Mouse (Mus musculus): ENCODE data around the gene Tapbpl. TPM values are rescaled to one million over a fixed set of nuclear protein-coding genes. Genes with fewer than 3 reads are reported as not detected.

Tapbpl gene
- 2.5 and 4.3 TPM in 2 replicates for total RNA-seq (2014; rRNA removed)
- 3.7 and 6.9 TPM in 2 replicates for polyA plus RNA-seq (2015; fragmentation: Nextera tagmentation; extraction: Ambion mirVana)

DNA sequence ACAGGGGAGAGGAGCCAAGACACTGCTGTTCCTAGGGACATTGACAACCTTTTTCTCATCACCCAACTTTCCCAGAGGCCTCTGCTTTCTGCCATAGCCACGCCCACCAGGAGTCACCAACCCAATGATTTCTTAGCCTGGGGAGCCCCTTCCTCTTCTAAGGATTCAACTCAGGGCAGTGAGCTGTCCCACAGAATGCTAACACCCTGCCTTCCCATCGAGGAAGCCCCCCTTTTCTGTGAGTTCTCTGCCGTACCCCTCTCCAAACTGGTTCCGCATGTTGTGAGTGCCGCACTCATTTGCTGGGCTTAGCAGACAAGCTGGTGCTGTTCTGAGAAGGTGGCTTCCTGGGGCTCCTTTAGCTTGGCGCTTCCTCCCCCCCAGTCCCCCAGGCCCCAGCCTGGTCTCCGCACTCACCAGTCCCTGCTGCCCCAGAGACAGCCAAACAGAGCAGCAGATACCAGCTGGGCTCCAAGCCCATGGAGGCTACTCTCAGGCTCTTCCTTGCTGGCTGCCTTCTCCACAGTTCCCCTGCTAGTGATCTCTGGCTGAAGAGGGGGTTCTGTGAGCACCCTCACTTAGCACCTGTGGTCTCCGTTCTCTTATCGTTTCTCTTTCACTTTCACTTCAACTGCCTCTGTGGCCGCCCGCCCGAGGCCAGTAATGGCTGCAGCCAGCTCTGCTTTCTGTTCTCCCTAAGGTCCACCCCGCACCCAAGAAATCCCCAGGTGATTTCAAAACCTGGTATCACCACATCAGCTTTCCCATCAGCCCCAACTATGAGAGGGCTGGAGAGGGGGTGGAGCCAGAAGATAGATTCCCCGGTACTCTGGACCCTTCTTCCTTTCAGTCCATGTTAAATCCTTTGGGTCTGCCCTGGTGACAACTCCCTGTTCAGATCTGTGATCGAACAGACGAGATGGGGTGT lies at the start of gene Tapbpl:
TSS of gene Tapbpl (minus strand) at position 744 of the 928 bp plus-strand sequence.
- Histone ChIP-seq H3K36me3 (ENCODE audit: insufficient read depth) (no peaks in the 10 kb centered on the region), H3K4me2 (ENCODE audit: low read depth) (peak within 1 kb of the TSS; percentile 74), H3K4me3 (ENCODE audit: low read depth, low read length) (peak within 1 kb of the TSS; percentile 39), H3K9me3 (ENCODE audit: low read length) (no peaks in the 10 kb centered on the region), H3K27me3 (ENCODE audit: insufficient read depth, low read length) (no peaks in the 10 kb centered on the region), H3K9ac (peak within 1 kb of the TSS; percentile 61), H3K27ac (ENCODE audit: low read depth, low read length) (peak within 1 kb of the TSS; percentile 51), H3K4me1 (ENCODE audit: insufficient read depth) (peaks cover 9% of the 10 kb centered on the region; the same call in 1 of the 2 replicates)
- TF ChIP-seq CTCF (IDR thresholded peaks at IDR 0.05; ENCODE audit: low read depth), result no peak
- DNase-seq (peak; percentile 66), ATAC-seq (peak; percentile 90)
- 13% methylated on average over 16 of the region's 16 CpGs for WGBS

DNA sequence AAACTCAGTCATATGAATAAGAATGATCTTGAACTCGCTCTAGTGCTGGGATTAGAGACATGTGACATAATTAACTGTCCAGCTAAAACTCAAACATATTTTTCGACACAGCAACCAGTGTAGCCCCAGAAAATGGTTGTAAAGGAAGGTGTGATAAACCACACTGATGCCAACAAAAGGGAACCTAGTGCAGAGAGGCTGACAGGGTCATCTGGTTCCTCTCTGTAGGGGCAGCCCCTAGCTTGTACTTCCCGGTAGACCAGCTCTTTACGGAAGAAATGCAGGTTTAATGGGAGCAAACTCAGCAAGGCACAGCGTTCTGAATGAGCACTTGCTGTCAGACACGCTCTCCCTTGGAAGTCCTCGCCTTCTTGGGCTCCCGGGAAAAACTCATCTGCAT lies 48.1 kb upstream of the Tapbpl start:
- no peak for DNase-seq
- Histone ChIP-seq H3K36me3 (ENCODE audit: insufficient read depth) (no peaks in the 10 kb centered on the region), H3K27ac (ENCODE audit: low read depth, low read length) (no peak overlapping the region), H3K4me1 (ENCODE audit: insufficient read depth) (no peaks in the 10 kb centered on the region), H3K4me2 (ENCODE audit: low read depth) (no peak overlapping the region), H3K9me3 (ENCODE audit: low read length) (no peaks in the 10 kb centered on the region), H3K4me3 (ENCODE audit: low read depth, low read length) (no peak overlapping the region), H3K27me3 (ENCODE audit: insufficient read depth, low read length) (no peaks in the 10 kb centered on the region), H3K9ac (no peak overlapping the region)
- 62% methylated on average over 8 of the region's 8 CpGs for WGBS
- no peak for ATAC-seq
- no peak for TF ChIP-seq CTCF (IDR thresholded peaks at IDR 0.05; ENCODE audit: low read depth)

DNA sequence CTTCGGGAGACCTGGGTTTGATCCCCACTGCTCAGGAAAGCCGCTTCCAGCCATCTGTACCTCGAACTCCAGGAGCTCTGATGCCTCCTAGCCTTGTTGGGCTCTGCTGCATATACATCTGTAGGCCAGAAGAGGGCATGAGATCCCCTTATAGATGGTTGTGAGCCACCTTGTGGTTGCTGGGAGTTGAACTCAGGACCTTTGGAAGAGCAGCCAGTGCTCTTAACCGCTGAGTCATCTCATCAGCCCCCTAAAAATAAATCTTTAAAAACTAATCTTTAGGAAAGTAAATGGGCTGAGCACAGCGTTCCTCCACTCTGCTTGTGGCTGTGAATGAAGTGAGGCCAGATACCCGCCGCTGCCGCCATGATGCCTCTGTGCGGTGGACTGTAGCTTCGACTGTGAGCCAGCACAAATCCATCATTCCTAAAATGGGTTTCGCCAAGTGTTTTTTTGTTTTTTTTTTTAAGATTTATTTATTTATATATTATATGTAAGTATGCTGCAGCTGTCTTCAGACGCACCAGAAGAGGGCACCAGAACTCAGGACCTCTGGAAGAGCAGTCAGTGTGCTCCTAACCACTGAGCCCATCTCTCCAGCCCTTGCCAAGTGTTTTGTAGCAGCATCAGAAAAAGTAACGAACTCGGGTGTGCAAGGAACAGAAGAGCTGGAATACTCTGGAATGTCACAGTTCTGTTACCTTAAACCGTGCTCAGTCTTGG lies 43.3 kb upstream of the Tapbpl start:
- Histone ChIP-seq H3K4me1 (ENCODE audit: insufficient read depth) (no peaks in the 10 kb centered on the region), H3K4me3 (ENCODE audit: low read depth, low read length) (no peak overlapping the region), H3K9ac (no peak overlapping the region), H3K27me3 (ENCODE audit: insufficient read depth, low read length) (no peaks in the 10 kb centered on the region), H3K36me3 (ENCODE audit: insufficient read depth) (no peaks in the 10 kb centered on the region), H3K4me2 (ENCODE audit: low read depth) (no peak overlapping the region), H3K27ac (ENCODE audit: low read depth, low read length) (no peak overlapping the region), H3K9me3 (ENCODE audit: low read length) (no peaks in the 10 kb centered on the region)
- ATAC-seq (no peak), DNase-seq (peak; percentile 52)
- peak; percentile 65 for TF ChIP-seq CTCF (IDR thresholded peaks at IDR 0.05; ENCODE audit: low read depth)
- 57% methylated on average over 15 of the region's 15 CpGs for WGBS

DNA sequence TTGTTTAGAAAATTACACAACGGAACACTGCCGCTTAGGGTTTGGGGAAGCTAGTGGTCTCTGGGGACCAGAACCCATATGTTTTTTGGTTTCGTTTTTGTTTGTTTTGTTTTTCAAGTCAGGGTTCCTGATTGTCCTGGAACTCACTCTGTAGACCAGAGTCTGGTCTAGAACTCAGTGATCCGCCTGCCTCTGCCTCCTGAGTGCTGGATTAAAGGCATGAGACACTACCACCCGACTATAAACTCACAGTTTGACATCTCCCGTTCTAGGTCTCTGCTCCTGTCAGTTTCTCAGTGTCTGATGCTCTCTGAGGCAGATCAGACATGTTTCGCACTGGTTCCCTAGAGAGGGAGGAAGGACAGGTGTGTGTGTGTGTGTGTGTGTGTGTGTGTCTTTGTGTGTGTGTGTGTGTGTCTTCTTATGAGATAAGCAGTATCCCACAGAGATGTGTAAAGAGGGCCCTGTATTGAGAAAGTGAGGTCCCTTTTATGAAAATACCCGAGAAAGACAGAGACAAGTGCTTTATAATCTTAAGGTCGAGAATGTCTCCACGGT lies 40.6 kb upstream of the Tapbpl start:
- no peak for TF ChIP-seq CTCF (IDR thresholded peaks at IDR 0.05; ENCODE audit: low read depth)
- Histone ChIP-seq H3K27ac (ENCODE audit: low read depth, low read length) (no peak overlapping the region), H3K27me3 (ENCODE audit: insufficient read depth, low read length) (no peaks in the 10 kb centered on the region), H3K36me3 (ENCODE audit: insufficient read depth) (no peaks in the 10 kb centered on the region), H3K9me3 (ENCODE audit: low read length) (no peaks in the 10 kb centered on the region), H3K4me1 (ENCODE audit: insufficient read depth) (no peaks in the 10 kb centered on the region), H3K4me2 (ENCODE audit: low read depth) (no peak overlapping the region), H3K4me3 (ENCODE audit: low read depth, low read length) (no peak overlapping the region), H3K9ac (no peak overlapping the region)
- ATAC-seq (no peak), DNase-seq (no peak)
- WGBS, result 75% methylated on average over 10 of the region's 10 CpGs

DNA sequence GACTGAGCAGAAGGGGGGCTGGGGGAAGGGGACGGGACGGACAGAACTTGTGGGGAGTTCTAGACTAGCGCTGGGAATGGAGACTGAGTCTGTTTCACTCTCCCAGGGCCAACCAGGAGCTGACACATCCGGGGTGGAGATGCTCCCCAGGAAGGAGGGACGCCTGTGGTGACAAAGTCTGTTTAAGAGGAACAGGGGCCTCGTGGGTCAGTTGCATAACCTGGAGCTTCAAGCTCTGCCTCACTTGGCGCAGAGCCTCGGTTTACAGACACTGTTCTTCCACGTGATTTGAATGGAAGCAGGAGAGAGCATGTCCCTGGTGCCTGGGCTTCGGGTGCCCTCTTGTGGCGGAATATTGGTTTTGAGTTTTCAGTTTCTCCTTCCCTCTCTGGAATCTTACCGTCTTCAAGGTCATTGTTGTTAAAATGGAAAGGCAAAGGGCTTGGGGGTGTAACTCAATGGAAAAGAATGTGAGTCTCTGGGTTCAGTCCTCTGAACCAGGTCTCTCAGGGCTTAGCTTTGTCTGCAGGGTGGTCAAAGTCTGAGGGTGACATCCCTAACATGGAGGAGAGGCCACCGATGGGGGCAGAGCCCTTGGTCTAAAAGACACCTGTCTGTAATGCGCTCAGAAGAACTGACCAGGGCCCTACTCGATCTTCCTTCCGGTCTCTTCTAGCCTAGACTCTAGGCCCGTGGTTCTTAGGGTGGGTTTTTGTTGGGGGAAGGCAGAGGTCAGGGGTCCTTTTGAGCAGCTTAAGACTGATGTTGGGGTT lies 40.0 kb upstream of the Tapbpl start:
- Histone ChIP-seq H3K9me3 (ENCODE audit: low read length) (no peaks in the 10 kb centered on the region), H3K4me3 (ENCODE audit: low read depth, low read length) (peak overlapping the region; percentile 8; the same call in 1 of the 2 replicates), H3K4me1 (ENCODE audit: insufficient read depth) (no peaks in the 10 kb centered on the region), H3K27ac (ENCODE audit: low read depth, low read length) (no peak overlapping the region), H3K9ac (no peak overlapping the region), H3K36me3 (ENCODE audit: insufficient read depth) (no peaks in the 10 kb centered on the region), H3K4me2 (ENCODE audit: low read depth) (peak overlapping the region; percentile 43), H3K27me3 (ENCODE audit: insufficient read depth, low read length) (no peaks in the 10 kb centered on the region)
- peak; percentile 96 for TF ChIP-seq CTCF (IDR thresholded peaks at IDR 0.05; ENCODE audit: low read depth)
- 16% methylated on average over 17 of the region's 17 CpGs for WGBS
- peak; percentile 93 for DNase-seq
- peak; percentile 91 for ATAC-seq

DNA sequence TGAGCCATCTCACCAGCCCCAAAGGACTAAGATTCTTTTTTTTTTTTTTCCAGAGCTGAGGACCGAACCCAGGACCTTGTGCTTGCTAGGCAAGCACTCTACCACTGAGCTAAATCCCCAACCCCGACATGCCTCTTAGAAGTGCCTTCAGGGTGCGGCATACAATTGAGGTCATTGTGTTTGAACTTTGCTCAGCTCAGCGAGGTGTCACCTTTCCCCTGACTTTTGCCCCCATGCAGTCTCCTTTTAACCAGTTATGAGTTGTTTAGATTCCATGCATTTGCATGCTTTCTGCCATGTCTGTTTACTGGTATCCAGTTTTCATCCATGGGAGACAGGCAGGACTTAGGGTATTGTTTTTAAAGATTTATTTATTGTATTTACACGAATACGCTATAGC lies 37.1 kb upstream of the Tapbpl start:
- no peak for TF ChIP-seq CTCF (IDR thresholded peaks at IDR 0.05; ENCODE audit: low read depth)
- no peak overlapping the region for H3K9ac ChIP-seq
- H3K36me3 ChIP-seq (ENCODE audit: insufficient read depth), result no peaks in the 10 kb centered on the region
- DNase-seq (no peak), ATAC-seq (no peak)
- no peak overlapping the region for H3K4me3 ChIP-seq (ENCODE audit: low read depth, low read length)
- no peak overlapping the region for H3K27ac ChIP-seq (ENCODE audit: low read depth, low read length)
- H3K4me1 ChIP-seq (ENCODE audit: insufficient read depth), result no peaks in the 10 kb centered on the region
- no peaks in the 10 kb centered on the region for H3K9me3 ChIP-seq (ENCODE audit: low read length)
- no peak overlapping the region for H3K4me2 ChIP-seq (ENCODE audit: low read depth)
- no peaks in the 10 kb centered on the region for H3K27me3 ChIP-seq (ENCODE audit: insufficient read depth, low read length)
- WGBS, result 50% methylated on average over 6 of the region's 6 CpGs
